Mouse (Mus musculus): ENCODE data around the gene Wdr34. TPM values are rescaled to one million over a fixed set of nuclear protein-coding genes. Genes with fewer than 3 reads are reported as not detected.

The Wdr34 gene
- polyA plus RNA-seq, 1 experiment from 2014 or later: 66.6 TPM

GRCm38 (mm10) chr2:30084113-30084512 is 35.4 kb upstream of the Wdr34 start:
- Histone ChIP-seq H3K4me3 (replicated peaks; ENCODE audit: low read length) (no peak overlapping the region), H3K27me3 (ENCODE audit: control insufficient read depth, insufficient read depth, low read length) (no peaks in the 10 kb centered on the region), H3K9ac (no peak overlapping the region), H3K9me3 (ENCODE audit: control insufficient read depth, low read length) (no peaks in the 10 kb centered on the region), H3K36me3 (replicated peaks; ENCODE audit: control insufficient read depth, insufficient read depth) (no peaks in the 10 kb centered on the region), H3K4me2 (replicated peaks) (peak overlapping the region; percentile 42; the same call in 1 of the 2 replicates), H3K27ac (no peak overlapping the region), H3K4me1 (replicated peaks; ENCODE audit: control insufficient read depth, insufficient read depth, low read length) (0 out of 2 replicates have a peak, but pooled peaks cover 7% of the 10 kb centered on the region)
- no peak for ATAC-seq (ENCODE audit: low FRiP score)
- WGBS: 48% methylated on average over 5 of the region's 5 CpGs
- DNase-seq (ENCODE audit: low spot score): no peak

GRCm38 (mm10) chr2:30080181-30080800 is 31.6 kb upstream of the Wdr34 start:
- no peaks in the 10 kb centered on the region for H3K9me3 ChIP-seq (ENCODE audit: control insufficient read depth, low read length)
- H3K4me1 ChIP-seq (replicated peaks; ENCODE audit: control insufficient read depth, insufficient read depth, low read length): peaks cover 10% of the 10 kb centered on the region; the same call in 1 of the 2 replicates
- H3K9ac ChIP-seq: no peak overlapping the region

GRCm38 (mm10) chr2:30078760-30079159 is 30.1 kb upstream of the Wdr34 start:
- Histone ChIP-seq H3K9ac (no peak overlapping the region), H3K27me3 (ENCODE audit: control insufficient read depth, insufficient read depth, low read length) (no peaks in the 10 kb centered on the region), H3K9me3 (ENCODE audit: control insufficient read depth, low read length) (no peaks in the 10 kb centered on the region), H3K36me3 (replicated peaks; ENCODE audit: control insufficient read depth, insufficient read depth) (no peaks in the 10 kb centered on the region), H3K4me2 (replicated peaks) (0 out of 2 replicates have a peak overlapping the region, but pooled peaks have one; percentile 13), H3K27ac (no peak overlapping the region), H3K4me1 (replicated peaks; ENCODE audit: control insufficient read depth, insufficient read depth, low read length) (peaks cover 3% of the 10 kb centered on the region; the same call in 1 of the 2 replicates), H3K4me3 (replicated peaks; ENCODE audit: low read length) (no peak overlapping the region)
- DNase-seq (ENCODE audit: low spot score) (no peak), ATAC-seq (ENCODE audit: low FRiP score) (no peak)
- WGBS: 82% methylated on average over 4 of the region's 4 CpGs

More at GRCm38 (mm10) chr2:30080181-30080800, 31.6 kb upstream of the Wdr34 start:
- Histone ChIP-seq H3K4me2 (replicated peaks) (no peak overlapping the region), H3K27me3 (ENCODE audit: control insufficient read depth, insufficient read depth, low read length) (no peaks in the 10 kb centered on the region), H3K36me3 (replicated peaks; ENCODE audit: control insufficient read depth, insufficient read depth) (no peaks in the 10 kb centered on the region), H3K27ac (no peak overlapping the region), H3K4me3 (replicated peaks; ENCODE audit: low read length) (no peak overlapping the region)
- WGBS: 92% methylated on average over 15 of the region's 15 CpGs
- no peak for DNase-seq (ENCODE audit: low spot score)
- no peak for ATAC-seq (ENCODE audit: low FRiP score)

- no peak overlapping the region for H3K4me3 ChIP-seq (replicated peaks; ENCODE audit: low read length)
- H3K27ac ChIP-seq: no peak overlapping the region
- H3K27me3 ChIP-seq (ENCODE audit: control insufficient read depth, insufficient read depth, low read length): no peaks in the 10 kb centered on the region
- ATAC-seq (ENCODE audit: low FRiP score) (no peak), DNase-seq (ENCODE audit: low spot score) (no peak)
- WGBS: 37% methylated on average over 10 of the region's 10 CpGs
- H3K36me3 ChIP-seq (replicated peaks; ENCODE audit: control insufficient read depth, insufficient read depth): 0 out of 2 replicates have a peak, but pooled peaks cover 3% of the 10 kb centered on the region
- H3K4me2 ChIP-seq (replicated peaks): 0 out of 2 replicates have a peak overlapping the region, but pooled peaks have one; percentile 13
- H3K9ac ChIP-seq: no peak overlapping the region
- peaks cover 3% of the 10 kb centered on the region; the same call in 1 of the 2 replicates for H3K4me1 ChIP-seq (replicated peaks; ENCODE audit: control insufficient read depth, insufficient read depth, low read length)
- no peaks in the 10 kb centered on the region for H3K9me3 ChIP-seq (ENCODE audit: control insufficient read depth, low read length)
These were observed 29.6 kb upstream of the Wdr34 start for GRCm38 (mm10) chr2:30078349-30078712.

- no peaks in the 10 kb centered on the region for H3K27me3 ChIP-seq (ENCODE audit: control insufficient read depth, insufficient read depth, low read length)
- peak; percentile 80 for ATAC-seq (ENCODE audit: low FRiP score)
- no peak within 1 kb of the TSS for H3K27ac ChIP-seq
- H3K36me3 ChIP-seq (replicated peaks; ENCODE audit: control insufficient read depth, insufficient read depth): peaks cover 7% of the 10 kb centered on the region
- H3K9ac ChIP-seq: peak within 1 kb of the TSS; percentile 38
- peak within 1 kb of the TSS; percentile 90 for H3K4me2 ChIP-seq (replicated peaks)
- H3K4me3 ChIP-seq (replicated peaks; ENCODE audit: low read length): peak within 1 kb of the TSS; percentile 36
- under 1% methylated on average over 53 of the region's 53 CpGs for WGBS
- peak; percentile 86 for DNase-seq (ENCODE audit: low spot score)
- peaks cover 3% of the 10 kb centered on the region; the same call in 1 of the 2 replicates for H3K4me1 ChIP-seq (replicated peaks; ENCODE audit: control insufficient read depth, insufficient read depth, low read length)
- H3K9me3 ChIP-seq (ENCODE audit: control insufficient read depth, low read length): no peaks in the 10 kb centered on the region
These were observed 29.0 kb upstream of the Wdr34 start, which contains the start of gene Pkn3 for GRCm38 (mm10) chr2:30077502-30078348. Gene Pkn3, plus strand, starts transcription at chr2:30077684.

- Histone ChIP-seq H3K36me3 (replicated peaks; ENCODE audit: control insufficient read depth, insufficient read depth) (peaks cover 14% of the 10 kb centered on the region), H3K9ac (no peak overlapping the region), H3K27ac (no peak overlapping the region), H3K27me3 (ENCODE audit: control insufficient read depth, insufficient read depth, low read length) (no peaks in the 10 kb centered on the region), H3K4me2 (replicated peaks) (peak overlapping the region; percentile 90), H3K4me1 (replicated peaks; ENCODE audit: control insufficient read depth, insufficient read depth, low read length) (peaks cover 3% of the 10 kb centered on the region; the same call in 1 of the 2 replicates), H3K4me3 (replicated peaks; ENCODE audit: low read length) (0 out of 2 replicates have a peak overlapping the region, but pooled peaks have one; percentile 36), H3K9me3 (ENCODE audit: control insufficient read depth, low read length) (no peaks in the 10 kb centered on the region)
- ATAC-seq (ENCODE audit: low FRiP score) (peak; percentile 18; the same call in 1 of the 2 replicates), DNase-seq (ENCODE audit: low spot score) (no peak)
- 65% methylated on average over 6 of the region's 6 CpGs for WGBS
These were observed 28.3 kb upstream of the Wdr34 start for GRCm38 (mm10) chr2:30076959-30077358.

- Histone ChIP-seq H3K9ac (no peak overlapping the region), H3K4me1 (replicated peaks; ENCODE audit: control insufficient read depth, insufficient read depth, low read length) (peaks cover 3% of the 10 kb centered on the region; the same call in 1 of the 2 replicates), H3K36me3 (replicated peaks; ENCODE audit: control insufficient read depth, insufficient read depth) (peaks cover 18% of the 10 kb centered on the region), H3K4me2 (replicated peaks) (no peak overlapping the region), H3K27me3 (ENCODE audit: control insufficient read depth, insufficient read depth, low read length) (no peaks in the 10 kb centered on the region), H3K4me3 (replicated peaks; ENCODE audit: low read length) (no peak overlapping the region), H3K27ac (no peak overlapping the region), H3K9me3 (ENCODE audit: control insufficient read depth, low read length) (no peaks in the 10 kb centered on the region)
- WGBS: 94% methylated on average over 7 of the region's 9 CpGs
- DNase-seq (ENCODE audit: low spot score): no peak
- ATAC-seq (ENCODE audit: low FRiP score): no peak
These were observed 27.8 kb upstream of the Wdr34 start for GRCm38 (mm10) chr2:30076439-30076838.

- ATAC-seq (ENCODE audit: low FRiP score): no peak
These were observed 26.9 kb upstream of the Wdr34 start for GRCm38 (mm10) chr2:30075625-30076024.

GRCm38 (mm10) chr2:30073285-30073684 is 24.6 kb upstream of the Wdr34 start:
- WGBS: 81% methylated on average over 3 of the region's 3 CpGs
- no peak overlapping the region for H3K4me2 ChIP-seq (replicated peaks)
- H3K4me1 ChIP-seq (replicated peaks; ENCODE audit: control insufficient read depth, insufficient read depth, low read length): peaks cover 6% of the 10 kb centered on the region
- ATAC-seq (ENCODE audit: low FRiP score): no peak
- H3K4me3 ChIP-seq (replicated peaks; ENCODE audit: low read length): no peak overlapping the region
- peaks cover 44% of the 10 kb centered on the region for H3K36me3 ChIP-seq (replicated peaks; ENCODE audit: control insufficient read depth, insufficient read depth)
- DNase-seq (ENCODE audit: low spot score): no peak
- no peaks in the 10 kb centered on the region for H3K27me3 ChIP-seq (ENCODE audit: control insufficient read depth, insufficient read depth, low read length)
- H3K27ac ChIP-seq: no peak overlapping the region
- no peaks in the 10 kb centered on the region for H3K9me3 ChIP-seq (ENCODE audit: control insufficient read depth, low read length)
- no peak overlapping the region for H3K9ac ChIP-seq

More at GRCm38 (mm10) chr2:30075625-30076024, 26.9 kb upstream of the Wdr34 start:
- Histone ChIP-seq H3K4me2 (replicated peaks) (no peak overlapping the region), H3K9me3 (ENCODE audit: control insufficient read depth, low read length) (no peaks in the 10 kb centered on the region), H3K4me3 (replicated peaks; ENCODE audit: low read length) (no peak overlapping the region), H3K27me3 (ENCODE audit: control insufficient read depth, insufficient read depth, low read length) (no peaks in the 10 kb centered on the region), H3K4me1 (replicated peaks; ENCODE audit: control insufficient read depth, insufficient read depth, low read length) (peaks cover 3% of the 10 kb centered on the region; the same call in 1 of the 2 replicates), H3K36me3 (replicated peaks; ENCODE audit: control insufficient read depth, insufficient read depth) (peaks cover 20% of the 10 kb centered on the region), H3K27ac (no peak overlapping the region), H3K9ac (no peak overlapping the region)
- 78% methylated on average over 3 of the region's 3 CpGs for WGBS
- no peak for DNase-seq (ENCODE audit: low spot score)
